Mouse (Mus musculus): ENCODE measurements around the gene Gm49383. TPM values are rescaled to one million over a fixed set of nuclear protein-coding genes. Genes with fewer than 3 reads are reported as not detected.

The Gm49383 gene
- total RNA-seq, 2 experiments from 2014 or later = 2.6 to 3.6 TPM

- intact Hi-C loops (cut with DNase I) = loop anchor here (10.0 kb wide), 1 partner anchor 377 kb away; the partner anchor contains the start of gene Vcpkmt
- no peak for DNase-seq
These were observed 10.5 kb upstream of the Gm49383 start for GRCm38 (mm10) chr12:69207396-69207795.

DNA sequence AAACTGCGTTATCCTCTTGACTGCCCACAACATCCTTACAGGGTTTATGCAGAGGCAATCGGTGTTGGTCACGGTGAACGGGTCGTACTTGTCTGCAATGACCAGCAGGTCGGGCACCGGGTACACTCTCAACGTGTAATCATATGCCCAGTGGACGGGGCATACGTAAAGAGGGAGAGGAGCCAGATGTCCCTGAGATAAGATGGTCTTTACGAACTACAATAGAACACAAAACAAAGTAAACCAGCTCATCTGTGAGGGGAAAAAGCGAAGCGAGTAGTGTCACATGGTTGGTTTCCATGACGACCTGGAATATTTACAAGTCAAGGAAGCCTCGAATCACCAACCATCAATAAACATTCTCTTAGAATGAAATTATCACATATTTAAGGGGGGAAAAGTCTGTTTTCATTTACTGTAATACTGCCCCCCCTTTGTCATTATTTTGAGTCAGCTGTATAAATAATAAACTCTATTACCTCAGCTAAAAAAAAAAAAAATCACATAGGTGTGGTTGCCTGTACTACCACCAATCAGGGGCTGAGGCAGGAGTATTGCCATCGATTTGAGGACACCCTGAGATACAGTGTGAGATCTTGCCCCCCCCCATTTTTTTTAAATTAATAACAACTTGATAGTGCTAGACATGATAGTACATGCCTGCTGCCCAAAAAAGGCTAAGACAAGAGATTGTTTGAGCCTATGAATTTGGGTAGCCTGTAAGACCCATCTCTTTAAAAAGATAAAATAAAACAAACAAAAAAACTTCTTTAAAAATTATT is 7.3 kb upstream of the Gm49383 start, which contains the start of gene Gm49384:
Gene Gm49384 (minus strand): TSS at position 216 of the 782 bp plus-strand sequence.
- DNase-seq = no peak
- intact Hi-C loops (cut with DNase I) = loop anchor here (10.0 kb wide), 1 partner anchor 381 kb away; the partner anchor contains the start of gene Vcpkmt

GRCm38 (mm10) chr12:69198985-69199384 is 2.1 kb upstream of the Gm49383 start:
- DNase-seq = no peak
- intact Hi-C loops (cut with DNase I) = loop anchor here (2.0 to 5.0 kb wide), 3 partner anchors 42 to 483 kb away; partner anchors contain the start of genes Klhdc1, Klhdc2 and Sos2

DNA sequence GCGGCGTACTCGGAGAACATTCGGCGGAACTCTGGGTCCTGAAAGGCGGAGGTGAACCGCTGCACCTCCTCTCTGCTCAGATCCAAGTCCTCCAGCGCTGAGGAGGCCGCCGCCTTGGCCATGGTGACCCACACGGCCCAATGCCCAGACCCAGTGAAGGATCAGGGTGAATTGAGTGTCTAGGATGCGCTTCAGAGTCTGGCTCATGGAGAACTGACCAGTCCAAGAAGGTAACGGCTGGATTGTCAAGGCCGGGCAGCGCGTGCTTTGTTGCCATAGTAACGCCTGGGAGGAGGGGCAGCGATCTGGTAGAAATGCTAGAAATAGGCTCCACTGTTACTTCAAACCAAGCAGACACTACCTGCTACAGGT is 1.2 kb upstream of the Gm49383 start, which contains the start of gene Dnaaf2:
Gene Dnaaf2 (minus strand): TSS at position 266 of the 372 bp plus-strand sequence.
- DNase-seq = peak in 1 of 2 experiments; percentile 63
- intact Hi-C loops (cut with DNase I) = loop anchor here (2.0 to 5.0 kb wide), 3 partner anchors 43 to 484 kb away; partner anchors contain the start of genes Klhdc1, Klhdc2 and Sos2

GRCm38 (mm10) chr12:69197378-69198163 is 667 bp upstream of the Gm49383 start:
- intact Hi-C loops (cut with DNase I) = loop anchor here (1.0 to 5.0 kb wide), 4 partner anchors 13 to 485 kb away; partner anchors contain the start of genes Klhdc1, Klhdc2, Mgat2 and Rpl36al
- DNase-seq = peak; percentile 66 to 75

- intact Hi-C loops (cut with DNase I) = no loop called here
- DNase-seq = no peak
These were observed 4.3 kb downstream of the Gm49383 start for GRCm38 (mm10) chr12:69192637-69193036.

GRCm38 (mm10) chr12:69191396-69191795 is 5.5 kb downstream of the Gm49383 start:
- intact Hi-C loops (cut with DNase I) = no loop called here
- no peak for DNase-seq

- no peak for DNase-seq
- intact Hi-C loops (cut with DNase I) = no loop called here
These were observed 6.4 kb downstream of the Gm49383 start for GRCm38 (mm10) chr12:69190522-69190921.

DNA sequence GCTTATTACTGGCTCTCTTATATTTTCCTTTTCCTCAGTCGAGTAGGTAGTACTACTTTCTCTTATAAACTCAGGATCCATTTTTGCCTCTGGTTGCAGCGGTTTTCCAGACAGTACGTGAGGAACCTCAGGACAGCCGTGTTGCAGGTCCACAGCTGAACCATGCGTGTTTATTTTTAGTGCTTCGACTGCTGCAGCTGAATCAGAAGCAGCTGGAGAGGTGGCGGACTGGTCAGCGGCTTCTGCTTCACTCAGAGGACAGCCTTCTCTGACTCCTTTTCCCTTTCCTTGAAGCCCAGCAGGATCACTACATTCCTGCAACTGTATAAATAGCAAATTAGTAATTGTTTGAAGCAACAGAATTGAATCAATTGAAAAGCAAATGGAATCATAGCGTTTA is 6.8 kb downstream of the Gm49383 start:
- DNase-seq = no peak
- intact Hi-C loops (cut with DNase I) = no loop called here

- no peak for DNase-seq
- intact Hi-C loops (cut with DNase I) = no loop called here
These were observed 10.0 kb downstream of the Gm49383 start for GRCm38 (mm10) chr12:69186811-69187471.

- no peak for DNase-seq
- intact Hi-C loops (cut with DNase I) = no loop called here
These were observed 11.5 kb downstream of the Gm49383 start for GRCm38 (mm10) chr12:69185371-69185770.

GRCm38 (mm10) chr12:69184342-69185295 is 12.3 kb downstream of the Gm49383 start:
- intact Hi-C loops (cut with DNase I) = loop anchor here (1.0 kb wide), 1 partner anchor 13 kb away; the partner anchor contains the start of gene Gm49383

DNA sequence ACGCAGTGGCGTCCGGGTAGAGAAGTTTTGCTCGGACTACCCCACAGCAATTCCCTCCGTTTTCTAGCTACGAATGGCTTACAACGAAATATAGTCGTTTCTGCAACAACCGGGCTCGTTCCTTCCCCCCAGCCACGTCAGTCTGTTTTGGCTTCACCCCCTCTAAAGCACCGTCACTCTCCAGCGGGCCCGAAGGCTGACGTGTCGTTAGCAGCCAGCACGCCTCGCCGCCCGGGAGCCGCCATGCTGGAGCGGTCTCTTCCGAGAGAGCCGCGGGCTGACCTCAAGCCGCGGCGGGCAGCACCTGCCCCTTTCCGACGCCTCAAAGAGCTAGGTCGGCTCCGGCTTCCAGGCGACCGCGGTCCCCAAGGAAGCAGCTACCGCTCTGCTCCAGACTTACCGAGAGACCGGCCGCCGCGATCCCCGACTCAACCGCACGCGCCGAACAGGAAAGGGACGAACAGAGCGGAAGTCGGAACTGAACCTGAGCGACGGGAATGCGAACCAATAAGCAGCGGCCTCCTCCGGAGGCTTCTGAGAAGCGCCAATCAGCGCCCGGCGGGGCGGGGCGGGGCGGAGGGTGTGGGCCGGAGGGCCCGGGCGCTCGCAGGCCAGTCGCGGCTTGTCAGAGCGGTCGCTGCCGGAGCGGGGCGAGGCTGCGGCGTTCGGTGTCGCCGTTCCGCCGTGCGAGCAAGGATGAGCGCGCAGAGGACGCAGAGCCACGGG is 13.2 kb downstream of the Gm49383 start, which contains the start of the genes Rpl36al and Mgat2:
Gene Rpl36al (minus strand): TSS at position 501 of the 726 bp plus-strand sequence.
Gene Mgat2 (plus strand): TSS at position 575 of the 726 bp plus-strand sequence.
- DNase-seq = peak; percentile 98 to 99
- intact Hi-C loops (cut with DNase I) = loop anchor here (1.0 kb wide), 1 partner anchor 14 kb away; the partner anchor contains the start of gene Gm49383

More at GRCm38 (mm10) chr12:69184342-69185295, 12.3 kb downstream of the Gm49383 start:
- peak in 1 of 2 experiments; percentile 70 for DNase-seq

- intact Hi-C loops (cut with DNase I) = no loop called here
- no peak for DNase-seq
These were observed 15.1 kb downstream of the Gm49383 start for GRCm38 (mm10) chr12:69181800-69182199.

DNA sequence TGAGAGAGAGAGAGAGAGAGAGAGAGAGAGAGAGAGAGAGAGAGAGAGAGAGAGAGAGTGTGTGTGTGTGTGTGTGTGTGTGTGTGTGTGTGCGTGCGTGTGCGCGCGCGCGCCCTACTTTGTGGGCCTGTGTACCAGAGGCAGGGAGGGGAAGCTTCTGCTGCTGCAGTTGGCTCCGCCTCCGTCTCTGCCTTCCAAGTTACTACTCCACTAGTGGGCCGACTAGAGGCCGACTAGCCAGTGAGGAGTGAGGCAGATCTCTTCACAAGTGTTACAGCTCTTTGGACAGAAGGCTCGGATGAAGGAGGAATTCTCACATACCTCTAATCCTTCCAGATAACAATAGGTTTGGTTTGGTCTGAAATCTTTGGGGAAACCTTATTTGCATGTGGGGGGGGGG is 17.5 kb downstream of the Gm49383 start:
- DNase-seq = no peak
- intact Hi-C loops (cut with DNase I) = no loop called here

DNA sequence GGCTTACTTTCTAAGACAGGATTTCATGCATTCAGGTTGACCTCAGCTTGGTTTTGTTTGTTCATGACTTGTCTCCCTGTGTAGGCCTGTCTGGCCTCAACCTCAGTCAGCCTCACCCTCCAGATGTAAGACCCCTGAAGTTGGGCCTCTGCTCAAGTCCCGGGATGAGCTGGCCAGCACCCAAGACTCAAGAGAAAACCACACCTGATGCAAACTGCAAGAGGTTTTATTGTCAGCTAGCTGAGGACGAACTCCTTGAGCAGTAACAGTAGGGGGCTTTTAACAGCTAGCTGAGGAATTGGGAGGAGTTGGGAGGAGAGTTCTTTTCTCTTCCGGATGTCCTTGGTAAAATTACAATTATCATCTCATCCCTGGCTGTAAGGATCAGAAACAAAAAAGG is 19.4 kb downstream of the Gm49383 start:
- intact Hi-C loops (cut with DNase I) = no loop called here
- no peak for DNase-seq

DNA sequence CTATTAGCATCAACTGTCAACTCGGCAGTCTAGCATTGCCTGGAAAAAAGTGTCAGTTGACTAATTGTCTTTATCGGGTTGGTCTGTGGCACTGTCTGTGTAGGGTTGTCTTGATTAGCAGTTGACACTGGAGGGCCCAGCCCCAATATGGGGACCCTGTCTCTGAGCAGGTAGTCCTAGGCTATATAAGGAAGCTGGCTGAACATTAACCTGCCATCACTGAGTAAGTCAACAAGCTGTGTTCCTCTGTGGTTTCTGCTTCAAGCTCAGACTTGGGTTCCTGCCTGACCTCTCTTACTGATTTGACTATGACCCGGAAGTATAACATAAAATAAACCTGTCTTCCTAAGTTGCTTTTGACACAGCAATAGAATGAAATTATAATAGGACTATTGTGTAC is 20.9 kb downstream of the Gm49383 start:
- DNase-seq = no peak
- intact Hi-C loops (cut with DNase I) = no loop called here

GRCm38 (mm10) chr12:69171307-69171706 is 25.6 kb downstream of the Gm49383 start:
- intact Hi-C loops (cut with DNase I) = no loop called here
- DNase-seq = no peak

All from heart, postnatal 36 days (tissue).